Mouse (Mus musculus) A20 (cell line): ENCODE measurements around the gene Ifnb1.

ENCODE experiments used
- DNase-seq: peaks from one replicate; pipeline ENCODE4 v3.0.0-alpha.2; 2011; ENCODE audit warnings: low read depth, low spot score

Gene Ifnb1

DNA sequence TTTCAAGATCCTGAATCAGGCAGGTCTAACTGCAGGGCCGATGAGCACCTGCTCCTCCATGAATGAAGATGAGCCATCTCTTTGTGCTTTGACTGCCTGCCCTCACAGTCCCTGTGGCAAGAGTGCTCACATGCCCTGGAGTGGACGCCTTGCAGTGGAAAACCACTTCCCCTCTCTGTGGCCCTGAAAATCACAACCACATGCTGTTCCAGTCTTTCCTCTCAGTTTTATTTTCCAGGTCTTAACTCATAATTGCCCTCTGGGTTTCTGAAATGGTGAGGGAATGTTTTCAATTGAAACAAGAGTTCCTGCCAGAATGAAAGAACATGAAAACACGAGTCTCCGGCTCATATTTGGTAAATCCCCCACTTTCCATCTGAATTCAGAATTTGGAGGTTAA, 18.8 kb downstream of the Ifnb1 start:
- DNase-seq, result no peak

DNA sequence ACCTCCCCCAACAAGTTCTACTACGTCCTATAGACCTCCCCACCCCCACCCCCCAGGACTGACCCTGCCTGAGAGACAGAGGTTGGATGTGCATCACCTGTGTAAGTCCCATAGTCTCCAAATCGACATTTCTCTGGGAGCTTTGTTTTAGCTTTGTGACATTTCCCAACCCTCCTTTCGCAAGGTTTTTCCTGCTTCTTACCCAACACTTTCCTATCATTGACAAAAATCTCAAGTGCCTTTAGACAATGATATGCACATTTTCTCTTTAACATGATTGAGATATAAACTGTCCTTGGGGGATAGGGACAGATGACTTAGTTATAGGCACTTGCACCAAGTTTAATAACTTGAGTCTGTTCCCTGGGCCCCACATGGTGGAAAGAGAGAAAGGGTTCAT, 21.3 kb downstream of the Ifnb1 start:
- no peak for DNase-seq

DNA sequence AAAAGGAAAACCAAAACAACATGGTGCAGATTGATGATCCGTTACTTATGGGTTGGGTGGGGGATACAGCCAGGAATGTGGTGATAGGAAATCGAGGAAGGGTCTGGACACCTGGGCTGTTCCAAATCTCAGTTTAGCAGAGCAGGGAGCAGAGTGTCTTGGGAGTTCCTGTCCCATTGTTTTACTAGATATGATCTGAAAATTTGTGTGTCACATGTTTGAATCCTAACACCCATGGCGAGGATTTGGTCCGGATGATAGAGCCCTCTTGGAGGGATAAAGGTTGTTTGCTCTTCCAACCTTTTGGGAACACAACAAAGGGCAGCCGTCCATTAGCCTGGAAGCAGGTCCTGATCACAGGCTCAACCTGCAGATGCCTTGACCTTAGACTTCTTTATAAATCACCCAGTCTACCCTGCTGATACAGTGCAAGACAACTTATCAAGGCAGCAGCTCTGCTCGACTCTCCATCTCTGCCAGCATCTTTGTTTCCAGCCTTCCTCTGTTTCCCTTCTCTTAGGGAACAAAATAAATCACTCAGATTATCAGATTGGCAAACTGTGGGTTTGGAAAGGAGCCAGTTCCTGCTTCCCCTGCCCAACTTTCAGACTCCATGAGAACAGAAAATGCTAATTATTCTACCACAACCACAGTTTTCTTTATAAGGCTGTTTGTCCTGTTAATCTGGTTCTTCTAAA, 26.1 kb downstream of the Ifnb1 start:
- DNase-seq, result no peak

DNA sequence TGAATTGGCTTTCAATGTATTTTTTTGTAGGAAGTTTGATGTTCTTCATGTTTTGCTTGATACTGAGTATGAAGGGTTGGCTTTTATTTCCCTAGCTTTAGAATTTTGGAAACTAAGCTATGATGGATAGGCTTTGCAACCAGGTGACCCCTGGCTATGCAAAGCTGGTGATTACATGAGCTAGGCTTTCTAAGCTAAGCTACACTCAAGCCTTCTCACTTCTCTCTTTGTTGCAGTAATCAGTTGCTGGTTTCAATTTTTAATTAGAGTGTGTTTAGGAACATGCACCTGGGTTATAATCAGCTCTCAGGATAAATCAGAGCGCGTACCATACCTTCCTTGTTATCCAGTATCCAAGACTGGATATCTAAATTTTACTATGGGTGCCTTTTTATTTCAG, 33.0 kb downstream of the Ifnb1 start:
- DNase-seq, result no peak

DNA sequence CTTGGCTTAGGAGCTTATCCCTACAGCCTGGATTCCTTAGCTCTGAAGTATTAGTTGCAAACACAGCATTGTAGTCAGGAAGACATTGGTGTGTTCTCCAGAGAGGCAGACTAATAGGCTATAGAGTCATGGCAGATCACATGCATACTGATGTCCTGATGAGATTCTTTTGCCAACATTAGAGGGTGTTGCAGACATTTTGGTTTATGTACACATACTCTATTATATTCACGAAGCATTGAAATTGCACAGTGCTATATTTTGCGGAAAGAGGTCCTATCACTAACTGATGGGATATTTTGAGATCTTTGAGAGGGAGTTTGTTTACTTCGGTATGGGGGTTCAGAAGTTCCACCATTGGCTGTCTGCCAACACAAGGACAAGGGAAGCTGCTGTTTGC, 34.5 kb downstream of the Ifnb1 start:
- DNase-seq, result no peak

DNA sequence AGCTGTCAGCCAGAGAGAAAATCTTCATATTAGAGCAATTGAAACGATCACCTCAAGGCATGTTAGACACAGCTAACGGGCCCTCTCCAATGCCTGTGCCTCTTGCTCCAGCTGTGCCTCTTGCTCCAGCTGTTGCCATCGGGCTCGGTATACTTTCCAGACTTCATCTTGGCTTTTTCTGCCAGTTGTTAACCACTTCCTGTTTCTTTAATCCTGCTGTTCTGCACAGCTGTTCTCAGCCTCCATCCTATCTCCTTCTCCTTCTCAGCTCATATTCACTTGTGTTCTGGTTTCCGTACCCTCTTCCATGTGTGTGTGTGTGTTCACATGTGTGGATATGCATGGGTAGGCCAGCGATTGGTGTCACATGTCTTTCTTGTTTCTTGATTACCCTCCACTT, 42.4 kb downstream of the Ifnb1 start:
- DNase-seq, result peak; percentile 10

DNA sequence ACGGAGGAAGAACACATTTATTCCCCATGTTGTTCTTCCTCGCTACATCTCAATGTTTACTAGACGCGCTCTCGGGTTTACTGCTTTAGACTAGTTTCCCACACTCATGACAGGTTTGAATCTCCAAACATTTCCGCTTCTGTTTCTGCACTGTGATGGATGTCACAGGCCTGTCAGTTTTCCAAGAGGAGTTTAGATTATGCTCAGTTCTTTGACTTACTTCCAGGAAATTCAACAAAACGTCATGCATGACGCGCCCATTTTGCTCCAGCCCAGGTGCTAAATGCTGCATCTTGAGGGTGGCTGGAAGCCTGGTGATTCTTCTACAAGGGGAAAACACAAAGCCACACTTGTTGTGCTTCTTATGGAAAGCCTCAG, 43.8 kb downstream of the Ifnb1 start:
- DNase-seq, result no peak

DNA sequence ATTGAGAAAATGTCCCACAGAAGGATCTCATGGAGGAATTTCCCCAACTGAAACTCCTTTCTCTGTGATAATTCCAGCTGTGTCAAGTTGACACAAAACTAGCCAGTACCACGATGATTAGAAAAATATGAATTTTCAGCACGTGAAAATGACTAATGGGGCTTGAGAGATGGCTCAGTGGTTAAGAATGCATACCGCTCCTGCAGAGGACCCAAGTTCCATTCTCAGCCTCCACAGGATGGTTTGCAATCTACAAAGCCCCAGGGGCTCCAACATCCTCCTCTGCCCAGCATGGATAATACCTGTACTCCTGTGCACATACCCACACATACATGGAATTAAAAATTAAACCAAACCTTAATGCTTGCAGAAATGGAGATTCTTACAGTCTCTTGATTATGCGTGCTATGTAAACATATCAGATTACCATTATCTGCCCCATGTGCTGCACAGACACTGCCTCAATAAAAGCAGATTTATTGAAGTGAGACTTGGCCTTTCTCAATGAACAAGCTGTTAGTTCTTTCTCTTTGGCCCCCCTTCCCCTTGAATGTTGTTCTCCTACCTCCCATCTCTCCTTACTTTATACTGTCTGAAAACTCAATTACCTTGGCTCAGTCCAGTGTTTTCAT, 44.3 kb downstream of the Ifnb1 start:
- DNase-seq, result no peak

DNA sequence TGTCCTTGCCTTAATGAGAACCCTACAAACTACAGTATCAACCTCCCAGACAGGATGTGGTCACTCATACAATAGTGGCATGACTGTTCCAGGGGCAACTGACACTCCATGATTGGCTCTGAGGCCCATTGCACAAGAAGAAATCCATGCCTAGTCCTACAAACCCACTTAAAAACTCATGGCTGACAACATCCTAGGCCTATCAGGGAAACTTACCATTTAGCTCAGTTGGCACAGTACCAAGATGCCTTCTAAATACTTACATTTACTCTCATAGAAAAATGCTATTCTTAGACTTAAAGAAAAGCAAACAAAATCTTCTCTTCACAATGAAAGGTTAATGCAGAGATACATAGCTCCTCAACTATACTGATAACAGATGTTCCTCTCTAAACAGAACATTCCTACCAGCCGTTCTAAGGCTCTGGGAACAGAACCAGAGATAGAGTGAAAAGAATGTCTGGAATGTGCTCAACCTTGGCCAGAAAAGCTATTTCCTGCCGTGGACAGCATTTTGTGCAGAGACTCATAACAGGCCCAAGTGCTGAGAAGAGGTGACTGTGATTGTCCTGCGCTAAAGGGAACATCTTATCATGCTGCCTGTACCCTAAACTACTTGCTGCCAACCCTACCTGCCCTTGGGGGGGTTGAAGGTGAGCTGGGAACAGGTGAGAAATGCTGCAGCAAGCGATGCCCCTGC, 45.9 kb downstream of the Ifnb1 start:
- no peak for DNase-seq

DNA sequence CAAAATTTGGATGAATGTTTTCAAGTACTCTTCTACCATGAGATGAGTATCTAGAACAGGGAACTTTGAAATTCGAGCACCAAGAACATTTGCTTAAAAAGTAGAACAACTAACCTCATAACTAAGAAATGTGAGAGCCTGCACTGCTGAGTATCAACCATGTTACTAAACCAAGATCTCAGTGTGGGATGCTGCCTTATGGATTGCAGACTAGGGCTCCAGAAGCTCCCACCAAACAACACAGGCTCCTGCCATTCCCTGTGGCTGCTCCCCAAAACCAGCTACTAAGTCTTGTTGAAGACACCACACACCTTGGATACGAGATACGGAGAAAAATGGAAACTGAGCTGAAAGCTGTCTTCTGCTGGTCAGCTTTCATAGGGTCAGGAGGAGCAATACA, 46.5 kb downstream of the Ifnb1 start:
- no peak for DNase-seq
